Mouse (Mus musculus) G1E (cell line): Measurements from ENCODE around the gene Hdhd5.

ENCODE experiments used
- CTCF ChIP-seq: IDR thresholded peaks from 2 replicates; pipeline ENCODE4 v1.5.1; 2012; ENCODE audit warnings: low read depth, low read length, inconsistent platforms, mixed read lengths
- GATA1 ChIP-seq: IDR thresholded peaks from 2 replicates; pipeline ENCODE4 v1.6.1; 2012; ENCODE audit warnings: borderline replicate concordance, low read length, inconsistent platforms, mixed read lengths
- POLR2AphosphoS5 ChIP-seq: IDR thresholded peaks from 2 replicates; pipeline ENCODE4 v1.6.1; 2012; ENCODE audit warnings: low read depth, low read length, inconsistent platforms; ENCODE audit not compliant: insufficient replicate concordance

GRCm38 (mm10) chr6:120492499-120493373, 38.4 kb downstream of the Hdhd5 start:
- TF ChIP-seq GATA1: no peak
- TF ChIP-seq CTCF: no peak
- no peak for TF ChIP-seq POLR2AphosphoS5
